Mouse (Mus musculus) right cerebral cortex, postnatal 10 days (tissue): ENCODE data around the gene Rab35.
A peak's percentile ranks its signal among the peaks of the same experiment; 100 is the strongest.

Experiments
- DNase-seq, 2 experiments: peaks; one replicate each; pipeline ENCODE4 v3.0.0; 2021; ENCODE audit warnings: low spot score in 2 of 2

Rab35 gene

DNA sequence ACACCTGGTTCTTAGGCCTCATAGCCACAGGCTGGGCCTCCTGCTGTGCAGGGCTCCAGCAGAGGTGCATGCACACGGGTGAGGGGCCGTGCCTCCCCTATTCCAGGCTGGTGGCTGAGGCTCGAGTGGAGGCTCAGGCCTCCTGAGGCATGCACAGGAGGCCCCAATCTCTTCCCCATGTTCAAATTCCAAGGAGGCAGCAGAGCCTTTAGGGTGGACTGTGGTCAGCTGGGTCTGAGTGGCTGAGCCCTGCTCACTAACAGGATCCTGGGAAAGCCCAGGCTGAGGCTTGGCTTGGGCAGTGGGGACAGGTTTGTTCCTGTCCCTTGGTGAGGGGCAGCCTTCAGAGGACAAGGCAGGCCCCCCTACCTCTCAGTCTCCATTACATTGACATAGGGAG is 17.2 kb downstream of the Rab35 start:
- no peak for DNase-seq

DNA sequence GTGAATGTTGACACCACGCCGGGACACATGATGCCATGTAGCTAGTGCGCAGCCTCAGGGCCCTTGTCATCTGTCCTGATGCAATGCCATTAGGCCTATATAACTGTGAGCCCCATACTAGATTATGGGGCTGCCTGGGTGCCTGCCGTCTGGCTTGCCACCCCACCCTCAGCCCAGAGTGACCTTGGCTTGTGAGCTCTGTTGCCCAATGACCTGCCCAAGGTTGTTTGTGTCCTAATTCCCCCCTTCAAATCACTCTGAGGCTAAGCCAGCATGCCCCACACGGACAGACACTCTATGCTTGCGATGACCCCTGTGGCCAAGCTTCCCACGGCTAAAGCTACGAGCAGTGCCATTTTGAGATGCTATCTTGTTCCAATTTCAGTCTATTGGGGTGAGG is 18.0 kb downstream of the Rab35 start:
- no peak for DNase-seq

DNA sequence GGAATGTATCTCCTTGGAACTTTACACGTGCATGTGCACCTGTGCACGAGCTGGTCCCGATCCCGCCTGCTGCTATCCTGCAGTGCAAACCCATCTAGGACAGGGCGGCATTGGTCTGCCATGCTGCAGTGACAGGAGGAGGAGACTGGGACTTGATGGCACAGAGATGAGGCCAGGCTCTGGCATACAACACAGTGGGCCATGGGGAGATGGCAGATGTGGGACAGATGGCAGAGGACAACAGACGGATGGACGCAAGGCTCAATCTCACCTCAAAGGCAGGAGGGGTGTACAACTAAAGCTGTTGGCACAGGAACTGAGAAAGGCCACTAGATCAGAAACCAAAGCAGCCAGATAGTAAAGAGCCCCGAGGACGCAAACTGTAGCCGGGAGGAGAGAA is 19.2 kb downstream of the Rab35 start:
- no peak for DNase-seq

DNA sequence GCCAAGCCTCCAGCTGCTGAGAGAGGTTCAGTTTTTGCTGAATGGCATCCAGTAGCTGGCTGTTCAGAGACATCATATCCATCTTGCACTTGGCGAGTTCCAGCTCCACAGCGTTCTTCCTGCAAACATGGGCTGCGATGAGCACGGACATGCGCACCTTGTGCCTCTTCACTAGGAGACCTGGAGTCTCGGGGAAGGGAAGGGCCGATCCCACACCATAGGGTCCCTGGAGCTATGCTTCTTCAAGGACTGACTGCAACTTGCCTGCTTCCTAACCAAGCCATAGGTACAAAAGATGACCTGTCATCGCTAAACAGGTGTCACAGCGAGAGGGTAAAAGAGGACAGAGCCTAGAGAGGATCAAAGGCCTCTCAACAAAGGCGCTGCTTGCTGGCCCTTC is 20.1 kb downstream of the Rab35 start:
- DNase-seq, result no peak

DNA sequence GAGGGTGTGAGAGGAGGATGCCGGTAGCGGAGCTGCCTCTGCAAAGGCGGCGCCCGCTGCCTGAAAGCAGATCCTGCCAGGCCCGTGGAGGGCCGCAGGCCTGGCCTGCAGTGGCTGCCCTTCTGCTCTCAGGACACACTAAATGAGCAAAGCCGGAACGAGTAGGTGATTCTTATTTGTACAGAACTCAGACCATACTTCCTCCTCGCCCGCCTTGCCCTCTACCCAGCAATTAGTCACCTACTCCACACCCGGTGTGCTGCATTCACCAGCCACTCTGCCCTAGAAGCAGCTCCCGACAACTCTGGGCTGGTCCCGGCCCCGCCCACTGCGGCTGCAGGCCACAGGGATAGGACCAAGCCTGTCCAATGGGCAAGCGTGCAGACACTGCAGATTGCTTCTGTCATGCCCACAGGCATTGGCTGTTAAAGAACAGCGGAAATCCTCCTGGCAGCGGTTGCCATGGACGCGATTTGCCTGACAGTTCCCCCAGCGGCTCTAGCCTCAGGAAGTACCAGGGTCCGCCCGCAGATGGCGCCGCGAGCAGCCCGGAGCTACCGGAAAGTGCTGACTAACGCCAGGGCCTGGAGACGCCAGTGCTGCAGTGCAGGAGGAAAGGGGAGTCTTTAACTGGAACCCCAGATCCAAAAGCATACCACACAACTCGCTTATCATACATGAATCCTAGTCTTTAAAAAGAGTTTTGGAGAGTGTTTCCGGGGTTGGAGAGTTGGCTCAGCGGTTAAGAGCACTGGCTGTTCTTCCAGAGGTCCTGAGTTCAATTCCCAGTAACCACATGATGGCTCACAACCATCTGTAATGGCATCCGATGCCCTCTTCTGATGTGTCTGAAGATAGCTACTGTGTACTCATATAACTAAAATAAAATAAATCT is 21.2 kb downstream of the Rab35 start:
- DNase-seq, result peak; percentile 100

DNA sequence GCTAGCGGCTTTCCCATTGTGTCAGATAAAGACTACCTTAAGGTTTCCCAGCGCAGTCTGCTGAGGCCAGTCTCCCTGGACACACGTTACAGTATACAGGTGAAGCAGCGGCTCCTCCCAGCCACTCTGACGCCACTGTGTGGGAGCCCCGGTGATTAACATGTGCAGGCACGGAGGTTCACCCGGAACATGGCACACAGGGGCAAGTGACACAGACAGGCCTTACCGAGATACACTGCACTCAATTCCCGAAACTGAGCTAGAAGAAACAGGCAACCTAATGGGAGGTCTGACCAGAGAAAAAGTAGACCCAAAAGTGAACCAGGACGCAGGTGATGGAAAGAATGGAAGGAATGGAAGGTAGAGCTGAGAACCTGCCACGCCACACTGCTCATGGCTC is 22.1 kb downstream of the Rab35 start:
- DNase-seq, result no peak

DNA sequence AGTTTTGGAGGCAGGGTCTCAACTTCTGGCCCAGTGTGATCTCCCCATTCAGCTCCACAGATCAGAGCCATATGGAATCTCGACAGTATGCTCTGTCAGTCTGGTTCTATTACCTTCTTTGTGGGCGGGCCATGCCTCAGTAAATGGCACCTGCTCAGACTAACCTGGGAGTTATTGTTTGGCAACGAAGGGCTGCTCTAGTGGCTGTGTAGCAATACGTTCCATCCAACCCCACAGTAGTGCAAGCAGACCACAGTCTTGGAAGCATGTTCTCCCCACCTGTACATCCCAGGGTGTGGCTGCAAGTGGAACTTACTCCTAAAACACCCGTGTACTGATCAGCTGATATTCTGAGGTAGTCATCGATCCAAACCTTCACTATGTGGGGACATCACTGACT is 25.0 kb downstream of the Rab35 start:
- no peak for DNase-seq

DNA sequence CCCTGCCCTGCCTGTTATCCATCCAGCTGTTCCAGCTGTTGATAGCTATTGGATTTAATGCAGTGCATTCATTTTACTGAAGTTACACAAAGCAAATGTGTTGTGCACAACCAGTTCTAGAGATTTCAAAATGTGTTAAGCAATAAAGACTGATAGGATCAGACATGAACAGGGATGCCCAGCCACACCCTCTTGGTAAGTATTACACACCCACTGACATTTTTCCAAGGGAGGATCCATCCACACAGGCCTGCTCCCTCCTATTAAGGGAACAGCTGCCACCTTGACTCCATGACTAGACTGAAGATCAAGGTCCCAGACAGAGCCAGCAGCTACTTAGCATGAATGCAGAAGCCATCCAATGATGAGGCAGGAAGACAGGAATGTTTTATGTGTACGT is 25.5 kb downstream of the Rab35 start:
- no peak for DNase-seq

DNA sequence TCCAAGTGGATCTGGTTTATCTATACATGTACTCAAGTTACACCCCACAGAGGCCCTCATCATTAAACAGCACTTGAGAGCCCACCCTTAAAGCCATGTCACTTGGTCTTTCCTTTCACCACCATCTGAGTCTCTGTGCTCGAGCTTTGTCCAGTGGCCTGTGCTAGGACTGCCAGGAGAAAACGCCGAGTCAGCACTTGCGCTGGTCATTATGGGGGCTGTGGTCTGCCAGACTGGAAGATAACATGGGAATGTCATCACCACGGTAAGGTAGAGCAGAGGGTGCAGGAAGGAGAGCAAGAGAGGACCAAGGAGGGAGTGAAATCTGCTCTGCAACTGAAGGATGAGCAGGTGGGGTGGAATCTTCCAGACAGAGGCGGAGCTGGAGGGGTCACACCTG is 26.6 kb downstream of the Rab35 start:
- no peak for DNase-seq

DNA sequence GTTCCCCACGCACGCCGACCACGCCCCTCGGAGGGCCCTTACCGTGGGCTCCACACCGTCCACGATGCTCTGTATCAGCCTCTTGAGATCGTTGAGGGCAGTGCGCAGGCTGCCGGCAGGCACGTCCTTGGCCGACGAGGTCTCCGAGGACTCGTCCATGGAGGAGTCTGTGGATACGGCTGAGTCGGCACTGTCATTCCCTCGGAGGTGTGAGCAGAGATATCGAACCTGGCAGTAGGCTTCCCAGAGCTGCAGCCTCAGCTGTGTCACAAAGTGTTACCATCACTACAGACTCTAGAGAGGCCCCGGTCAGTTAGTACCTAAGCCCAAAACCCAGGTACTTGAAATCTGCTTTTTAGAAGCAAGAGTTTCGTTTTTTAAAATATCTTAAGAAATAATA is 30.9 kb downstream of the Rab35 start:
- no peak for DNase-seq

DNA sequence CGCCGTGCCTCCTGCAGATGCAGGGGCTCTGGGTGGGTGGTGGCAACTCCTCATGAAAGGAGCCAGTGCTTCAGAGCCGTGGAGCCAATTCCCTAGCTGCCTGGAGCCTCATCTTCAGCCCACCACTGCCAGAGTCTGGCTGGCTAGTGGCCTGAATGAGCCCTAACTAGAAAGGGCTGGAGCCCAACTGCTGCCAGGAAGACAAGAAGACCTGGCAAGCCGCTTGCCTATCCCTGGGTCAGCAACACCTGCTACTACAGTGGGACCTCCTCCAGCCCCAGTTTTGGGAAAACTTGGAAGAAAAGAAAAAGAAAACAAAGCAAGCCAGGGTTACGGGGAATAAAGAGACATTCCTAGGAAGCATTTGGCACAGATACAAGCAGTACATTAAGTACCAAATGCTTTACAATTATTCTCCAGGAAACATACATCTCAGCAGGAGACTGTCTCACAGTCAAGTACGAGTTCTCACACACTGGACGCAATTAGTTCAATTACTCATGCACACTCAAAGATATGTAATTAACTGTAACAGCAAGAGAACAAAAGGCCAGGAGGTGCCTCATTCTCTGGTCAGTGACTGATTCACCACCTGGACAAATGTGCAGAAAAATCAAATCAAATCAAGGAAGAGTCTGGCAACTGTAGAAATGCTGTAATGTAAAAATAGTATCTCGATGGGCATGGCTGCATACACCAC is 34.8 kb downstream of the Rab35 start:
- DNase-seq, result no peak

DNA sequence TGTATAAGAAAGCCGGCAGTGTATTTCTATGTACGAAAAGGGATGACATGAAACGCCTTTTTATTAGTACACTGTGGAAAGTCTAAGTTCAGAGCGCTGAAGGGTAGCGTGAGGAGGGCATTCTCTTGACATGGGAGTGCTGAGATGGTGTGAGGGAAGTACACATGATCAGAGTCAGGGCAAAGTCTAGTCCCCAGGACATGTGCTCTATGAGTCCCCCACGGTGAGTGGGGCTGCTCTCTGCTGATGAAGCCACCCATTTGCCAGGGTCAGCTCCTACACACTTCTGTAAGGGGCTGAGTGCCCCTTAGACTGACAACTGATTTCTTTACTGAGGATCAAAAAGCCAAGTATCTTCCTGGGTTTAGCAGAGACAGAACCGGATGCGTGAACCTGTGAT is 35.5 kb downstream of the Rab35 start:
- no peak for DNase-seq

DNA sequence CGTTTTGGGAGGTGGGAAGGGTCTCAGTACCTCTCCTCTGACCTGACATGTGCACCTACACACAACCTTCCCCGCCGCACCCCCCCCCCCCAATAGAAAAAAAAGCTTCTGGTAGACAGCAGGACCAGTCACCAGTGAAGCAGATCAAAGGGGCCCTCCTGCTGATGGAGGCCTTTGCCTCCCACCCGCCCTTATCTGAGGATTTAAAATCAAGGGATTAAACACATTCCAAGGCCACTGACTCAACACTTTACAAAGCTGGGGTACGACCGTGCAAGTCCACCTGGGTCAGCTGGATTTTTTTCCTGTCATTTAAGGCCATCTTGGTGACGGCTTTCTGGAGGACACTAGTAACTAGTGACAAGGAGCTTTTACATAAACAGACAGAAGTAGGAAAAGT is 36.2 kb downstream of the Rab35 start:
- DNase-seq, result no peak

DNA sequence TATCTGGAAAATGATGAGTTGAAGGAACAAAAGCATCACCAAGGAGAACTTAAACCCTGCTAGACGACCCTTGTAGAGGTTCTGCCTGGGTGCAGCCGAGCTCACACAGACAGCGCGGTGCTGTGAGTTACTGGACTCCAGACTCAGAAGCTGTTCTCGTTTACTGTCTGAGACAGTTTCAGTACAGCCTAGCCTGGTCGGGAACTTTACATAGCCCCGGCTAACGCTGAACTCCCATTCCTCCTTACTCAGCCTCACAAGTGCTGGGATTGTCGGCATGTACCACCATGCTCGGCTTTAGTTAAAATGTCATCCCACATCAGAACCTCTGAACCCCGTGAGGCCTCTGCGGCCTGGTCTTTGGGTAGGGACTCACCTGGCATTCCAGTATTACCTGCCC is 37.3 kb downstream of the Rab35 start:
- DNase-seq, result no peak

DNA sequence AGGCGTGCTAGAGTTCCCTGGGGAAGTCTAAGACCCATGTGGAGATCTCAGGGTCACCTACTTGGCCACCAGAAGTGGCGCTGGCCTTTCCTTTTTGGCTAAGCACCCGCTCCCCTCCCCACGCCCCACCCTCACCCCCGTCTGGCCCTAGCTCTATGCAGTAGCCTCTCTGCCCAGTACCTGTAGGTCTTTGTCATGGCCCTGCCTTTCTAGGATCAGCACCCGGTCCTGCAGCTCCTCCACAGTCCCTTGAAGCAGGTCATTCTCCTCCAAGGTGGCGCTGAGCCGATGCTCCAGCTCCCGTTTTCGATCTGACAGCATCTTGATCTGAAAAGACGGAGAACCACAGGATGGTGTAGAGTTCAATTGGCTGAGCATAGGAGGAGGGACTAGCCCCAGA is 38.3 kb downstream of the Rab35 start:
- DNase-seq, result peak in 1 of 2 experiments; percentile 15

DNA sequence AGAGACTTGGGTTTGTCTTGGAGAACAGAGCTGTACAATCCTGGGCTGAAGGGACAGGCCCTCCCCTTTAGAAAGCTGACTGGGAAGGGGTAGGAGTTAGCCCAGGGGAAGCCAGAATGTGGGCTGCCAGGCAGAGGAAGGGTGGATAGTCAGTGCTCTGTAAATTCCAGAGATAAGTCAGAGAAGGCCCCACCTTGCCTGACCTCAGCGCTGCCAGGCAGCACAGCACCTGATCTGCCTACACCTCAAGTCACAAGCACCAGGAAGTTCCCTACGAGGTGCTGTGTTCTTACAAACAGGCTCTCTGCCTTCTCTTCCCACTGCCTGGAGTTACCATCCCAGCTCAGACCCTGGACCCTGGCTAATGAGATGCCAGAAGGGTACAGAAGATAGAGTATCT is 38.7 kb downstream of the Rab35 start:
- peak in 1 of 2 experiments; percentile 15 for DNase-seq

DNA sequence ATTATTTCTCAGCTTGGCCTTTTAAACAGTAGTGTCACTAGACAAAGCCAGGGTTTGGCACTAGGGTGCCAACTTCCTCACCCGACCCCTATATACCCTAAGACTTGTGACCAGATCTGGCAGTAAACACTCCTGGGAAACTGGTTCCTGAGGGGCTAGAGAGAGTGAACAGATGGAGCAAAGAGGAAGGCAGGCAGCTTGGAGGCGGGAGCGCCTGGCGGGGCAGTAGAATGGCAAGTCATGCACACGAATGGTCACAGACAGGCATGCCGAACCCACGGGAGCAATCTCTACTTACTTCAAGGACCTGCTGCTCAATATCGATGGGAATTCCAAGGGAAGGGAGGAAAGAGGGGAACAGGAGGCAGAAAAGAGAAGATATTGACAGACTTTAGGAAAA is 40.1 kb downstream of the Rab35 start:
- peak in 1 of 2 experiments; percentile 15 for DNase-seq

DNA sequence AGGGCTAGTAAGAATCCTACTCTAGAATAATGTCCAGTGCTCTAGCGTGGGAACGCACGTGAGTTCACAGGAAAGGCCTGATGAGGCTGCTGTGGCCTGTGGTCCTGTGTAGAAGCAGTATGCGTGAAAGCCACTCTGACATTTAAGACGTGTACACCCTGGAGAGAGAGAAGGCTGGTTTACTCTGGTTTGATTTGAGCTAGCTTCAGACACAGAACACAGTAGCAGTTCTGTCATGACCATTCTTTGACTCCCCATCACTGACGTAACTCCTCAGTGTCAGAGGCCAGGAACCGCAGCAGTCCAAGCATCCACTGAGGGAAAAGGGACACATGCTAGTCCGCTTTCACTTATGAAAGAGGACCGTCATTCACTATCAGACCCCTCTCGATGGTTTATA is 53.4 kb downstream of the Rab35 start:
- no peak for DNase-seq

DNA sequence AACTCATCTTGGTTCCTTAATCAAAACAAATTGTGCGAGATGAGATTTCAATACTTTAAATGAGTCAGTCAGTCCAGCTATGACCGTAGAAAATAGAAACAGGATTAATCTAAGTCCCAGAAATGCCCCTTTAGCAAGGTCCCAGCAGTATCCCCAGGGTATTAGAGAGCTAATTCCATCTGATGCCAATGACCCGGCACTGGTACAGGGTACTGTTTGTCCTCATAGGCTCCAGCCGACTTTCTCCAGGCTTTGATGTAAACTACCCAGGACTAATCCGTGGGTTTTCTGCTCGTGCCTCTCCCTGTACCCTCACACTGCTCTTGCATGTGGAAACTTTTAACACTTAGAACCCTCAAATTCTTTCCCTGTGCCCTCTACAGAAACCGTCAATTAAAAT is 55.0 kb downstream of the Rab35 start:
- DNase-seq, result no peak

DNA sequence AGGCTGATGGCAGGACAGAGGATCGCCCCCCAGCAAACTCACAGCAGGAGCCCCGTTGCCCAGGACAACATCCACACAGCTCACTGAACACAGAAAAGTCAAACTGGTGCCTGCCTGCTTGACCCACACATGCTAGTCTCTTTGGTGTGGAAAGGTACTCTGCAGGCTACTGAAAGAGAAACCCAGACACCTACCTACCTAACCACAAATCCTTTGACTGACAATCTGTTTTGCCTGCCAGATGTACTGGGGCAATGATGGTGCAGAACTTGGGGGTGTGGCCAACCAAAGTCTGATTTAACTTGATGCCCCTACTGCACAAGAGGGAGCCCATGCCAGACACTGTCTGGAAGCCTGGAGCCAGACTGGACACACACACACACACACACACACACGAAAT is 61.6 kb downstream of the Rab35 start:
- DNase-seq, result no peak

DNA sequence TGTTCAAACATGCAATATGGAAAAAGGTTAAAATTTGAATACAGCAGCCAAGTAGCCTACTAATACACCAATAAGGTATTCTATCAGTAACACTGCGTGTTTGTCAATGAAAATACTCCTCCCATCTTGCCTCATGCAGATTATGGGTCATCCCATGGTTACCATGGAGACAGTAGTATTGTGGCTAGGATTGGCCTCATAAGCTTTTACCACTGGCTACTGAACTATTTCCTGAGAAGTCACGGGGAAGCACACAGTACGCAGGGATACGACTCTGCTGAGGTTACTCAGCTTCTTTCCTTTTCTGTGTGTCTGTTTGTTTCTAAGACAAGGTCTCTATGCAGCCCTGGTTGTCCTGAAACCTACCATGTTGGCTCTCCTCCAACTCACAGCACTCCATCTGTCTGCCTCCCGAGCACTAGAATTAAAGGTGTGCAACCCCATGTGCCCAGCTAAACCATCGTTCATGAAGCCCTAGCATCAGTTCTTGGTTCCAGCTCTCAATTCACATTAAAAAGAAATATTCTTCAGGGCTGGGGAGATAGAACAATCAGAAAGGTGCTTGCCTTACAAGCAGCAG is 63.6 kb downstream of the Rab35 start:
- no peak for DNase-seq

DNA sequence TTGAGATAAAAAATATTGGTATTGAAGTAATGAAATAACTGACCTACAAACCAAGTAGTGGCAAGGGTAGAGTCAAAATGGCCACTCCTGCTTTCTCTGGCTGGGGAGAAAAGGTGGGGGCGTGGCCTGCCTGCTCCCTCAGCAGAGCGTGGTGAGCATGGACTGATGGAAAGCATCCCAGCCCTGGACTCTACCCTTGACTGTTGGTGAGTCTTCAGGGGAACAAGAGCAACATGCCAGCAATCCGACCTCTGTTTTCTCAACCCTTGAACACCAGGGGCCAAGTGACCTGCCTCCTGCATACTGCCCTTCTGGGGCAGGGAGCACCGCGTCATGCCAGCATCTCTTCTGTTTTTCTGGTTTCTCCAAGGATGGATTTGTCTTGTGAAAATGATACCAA is 65.1 kb downstream of the Rab35 start:
- no peak for DNase-seq
